Mouse (Mus musculus) kidney, adult 10 weeks (tissue): ENCODE data around the gene Dnmt3c. TPM values are rescaled to one million over a fixed set of nuclear protein-coding genes. Genes with fewer than 3 reads are reported as not detected.

Experiments
- polyA plus RNA-seq: library from polyadenylated mRNA; stranded (reverse); fragments of 350-450 nt; fragmentation: Illumina TruSeq; extraction: RNeasy Lipid Tissue Mini Kit (QIAGEN cat#74804); gene quantifications from one replicate; pipeline ENCODE4 v1.2.3, GENCODE M21; 2014; ENCODE audit warnings: low read depth, low replicate concordance

Gene Dnmt3c
- not detected for polyA plus RNA-seq

DNA sequence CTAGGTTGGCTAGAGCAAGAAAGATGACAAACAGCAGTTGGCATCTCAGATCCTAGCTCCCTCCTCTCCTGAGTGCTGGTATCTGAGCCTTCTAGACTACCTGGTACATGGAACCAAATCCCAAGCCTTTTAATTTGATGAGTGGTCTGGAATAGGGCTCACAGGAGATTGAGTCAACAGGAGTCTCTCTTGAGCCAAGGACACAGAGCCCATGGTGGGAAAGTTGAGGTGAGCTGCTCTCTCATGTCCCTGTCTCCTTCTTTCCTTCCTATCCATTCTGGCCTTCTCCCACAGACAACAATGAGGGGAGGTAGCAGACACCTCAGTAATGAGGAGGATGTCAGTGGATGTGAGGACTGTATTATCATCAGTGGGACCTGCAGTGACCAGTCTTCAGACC is at the start of gene Dnmt3c:
Gene Dnmt3c, plus strand, starts transcription at position 301 of the 400 bp plus-strand sequence.

DNA sequence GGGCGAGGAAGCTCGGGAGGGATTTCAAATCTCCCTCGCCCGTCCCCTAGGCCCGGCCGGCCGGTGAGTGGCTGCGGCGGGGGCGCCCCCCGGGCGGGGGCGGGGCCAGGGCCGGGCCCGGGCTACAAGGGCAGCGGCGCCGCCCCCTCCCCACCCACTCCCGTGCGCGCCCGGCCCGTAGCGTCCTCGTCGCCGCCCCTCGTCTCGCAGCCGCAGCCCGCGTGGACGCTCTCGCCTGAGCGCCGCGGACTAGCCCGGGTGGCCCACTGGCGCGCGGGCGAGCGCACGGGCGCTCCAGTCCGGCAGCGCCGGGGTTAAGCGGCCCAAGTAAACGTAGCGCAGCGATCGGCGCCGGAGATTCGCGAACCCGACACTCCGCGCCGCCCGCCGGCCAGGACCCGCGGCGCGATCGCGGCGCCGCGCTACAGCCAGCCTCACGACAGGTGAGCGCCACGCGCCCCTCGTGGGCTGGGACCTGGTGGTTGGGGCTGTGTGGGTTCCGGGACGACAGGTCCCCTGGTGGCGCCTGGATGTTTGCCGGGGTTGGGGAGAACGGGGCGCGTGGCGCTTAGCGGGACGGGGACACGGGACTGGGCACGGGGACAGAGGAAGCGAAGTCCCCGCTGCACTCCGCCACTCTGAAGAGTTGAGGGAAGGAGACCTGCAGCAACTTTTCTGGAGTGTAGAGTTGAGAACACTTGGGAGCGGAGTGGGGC is 47.0 kb upstream of the Dnmt3c start, which contains the start of gene Dnmt3b:
Gene Dnmt3b, plus strand, starts transcription at position 153 of the 716 bp plus-strand sequence.

DNA sequence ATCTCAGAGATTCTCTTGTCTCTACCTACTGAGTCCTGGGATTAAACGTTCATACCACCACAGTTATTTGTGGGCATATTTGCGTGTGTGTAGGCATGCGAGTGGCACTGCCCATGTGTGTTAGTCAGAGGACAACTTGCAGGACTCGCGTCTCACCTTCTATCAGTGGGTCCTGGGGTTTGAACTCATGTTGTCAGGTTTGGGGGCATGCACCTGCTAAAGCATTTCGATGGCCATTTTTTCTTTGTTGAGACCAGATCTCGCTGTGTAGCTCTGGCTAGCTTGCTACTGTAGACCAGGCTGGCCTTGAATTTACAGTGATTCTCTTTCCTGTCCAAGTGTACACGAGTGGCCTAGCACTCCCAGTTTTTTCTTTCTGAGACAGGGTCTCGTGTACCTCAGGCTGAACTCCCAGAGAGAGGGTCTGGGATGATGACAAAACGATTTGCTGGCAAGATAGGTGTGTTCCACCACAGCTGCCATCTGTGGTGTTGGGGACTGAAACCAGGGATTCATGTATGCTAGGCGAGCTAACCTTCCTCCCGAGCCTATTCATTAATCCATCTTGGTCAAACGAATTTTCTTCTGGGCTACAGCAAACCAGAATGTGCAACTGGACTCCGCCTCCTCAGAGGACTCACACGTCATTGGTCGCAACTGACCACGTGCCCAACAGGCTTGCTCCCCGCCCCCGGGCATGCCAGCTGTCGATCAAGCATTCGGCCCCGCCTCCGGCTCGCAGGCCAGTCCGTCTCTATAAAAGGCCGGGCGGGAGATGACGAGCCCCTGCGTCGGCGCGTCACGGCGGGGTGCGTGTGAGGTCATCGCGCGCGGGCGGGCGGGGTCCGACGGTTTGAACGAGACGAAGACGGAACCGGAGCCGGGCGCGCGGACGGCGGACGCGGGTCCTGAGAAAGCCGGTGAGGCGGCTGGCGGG is 44.3 kb downstream of the Dnmt3c start, which contains the start of gene Mapre1:
Gene Mapre1, plus strand, starts transcription at position 775 of the 937 bp plus-strand sequence.

Other genes with a start within 250 kb of the Dnmt3c start
- not detected for gene 4930404H24Rik, start 203.9 kb upstream of the Dnmt3c start, polyA plus RNA-seq
- gene Nol4l, start 166.7 kb upstream of the Dnmt3c start, polyA plus RNA-seq: 4.6 TPM
- gene Commd7, start 63.9 kb upstream of the Dnmt3c start, polyA plus RNA-seq: 7.7 TPM
- 0.61 TPM for gene Dnmt3b, start 47.2 kb upstream of the Dnmt3c start, polyA plus RNA-seq
- gene Mapre1, start 44.6 kb downstream of the Dnmt3c start, polyA plus RNA-seq: 220 TPM
- not detected for gene Efcab8, start 83.3 kb downstream of the Dnmt3c start, polyA plus RNA-seq
- gene Sun5, start 174.4 kb downstream of the Dnmt3c start, polyA plus RNA-seq: not detected
- not detected for gene Bpifb2, start 178.4 kb downstream of the Dnmt3c start, polyA plus RNA-seq
- not detected for gene Bpifb6, start 203.7 kb downstream of the Dnmt3c start, polyA plus RNA-seq
- not detected for gene Bpifb3, start 221.6 kb downstream of the Dnmt3c start, polyA plus RNA-seq
- not detected for gene Bpifb4, start 241.6 kb downstream of the Dnmt3c start, polyA plus RNA-seq